Mouse (Mus musculus): ENCODE data around the gene Keap1. TPM values are rescaled to one million over a fixed set of nuclear protein-coding genes. Genes with fewer than 3 reads are reported as not detected.

Keap1 gene
- total and polyA plus RNA-seq, 2 experiments from 2014 or later: 60.9 to 98.9 TPM

- 0 out of 2 replicates have a peak, but pooled peaks cover 6% of the 10 kb centered on the region for H3K4me1 ChIP-seq (ENCODE audit: insufficient read depth, low read length)
- no peaks in the 10 kb centered on the region for H3K9me3 ChIP-seq (ENCODE audit: low read length)
- H3K36me3 ChIP-seq (ENCODE audit: insufficient read depth, low read length): no peaks in the 10 kb centered on the region
- ATAC-seq: no peak
- no peak for DNase-seq (ENCODE audit: low spot score)
- H3K4me3 ChIP-seq (ENCODE audit: low read length): no peak overlapping the region
- no peaks in the 10 kb centered on the region for H3K27me3 ChIP-seq (ENCODE audit: insufficient read depth, low read length)
- 62% methylated on average over 4 of the region's 4 CpGs for WGBS
- H3K9ac ChIP-seq (replicated peaks; ENCODE audit: low read length): no peak overlapping the region
- H3K4me2 ChIP-seq (ENCODE audit: low read depth, low read length): no peak overlapping the region
- no peak for TF ChIP-seq CTCF (IDR thresholded peaks at IDR 0.05; ENCODE audit: low read depth)
- H3K27ac ChIP-seq: no peak overlapping the region
These were observed 44.2 kb downstream of the Keap1 start for GRCm38 (mm10) chr9:21194787-21195493.

- DNase-seq (ENCODE audit: low spot score) (no peak), ATAC-seq (no peak)
- Histone ChIP-seq H3K27me3 (ENCODE audit: insufficient read depth, low read length) (no peaks in the 10 kb centered on the region), H3K9ac (replicated peaks; ENCODE audit: low read length) (no peak overlapping the region), H3K9me3 (ENCODE audit: low read length) (no peaks in the 10 kb centered on the region), H3K4me1 (ENCODE audit: insufficient read depth, low read length) (0 out of 2 replicates have a peak, but pooled peaks cover 6% of the 10 kb centered on the region), H3K4me2 (ENCODE audit: low read depth, low read length) (no peak overlapping the region), H3K36me3 (ENCODE audit: insufficient read depth, low read length) (no peaks in the 10 kb centered on the region), H3K27ac (no peak overlapping the region), H3K4me3 (ENCODE audit: low read length) (no peak overlapping the region)
- no peak for TF ChIP-seq CTCF (IDR thresholded peaks at IDR 0.05; ENCODE audit: low read depth)
- 88% methylated on average over 3 of the region's 3 CpGs for WGBS
These were observed 45.4 kb downstream of the Keap1 start for GRCm38 (mm10) chr9:21193786-21194185.

- H3K27me3 ChIP-seq (ENCODE audit: insufficient read depth, low read length): no peaks in the 10 kb centered on the region
- 0 out of 2 replicates have a peak, but pooled peaks cover 3% of the 10 kb centered on the region for H3K4me1 ChIP-seq (ENCODE audit: insufficient read depth, low read length)
- ATAC-seq: no peak
- no peak overlapping the region for H3K4me3 ChIP-seq (ENCODE audit: low read length)
- no peak overlapping the region for H3K27ac ChIP-seq
- no peaks in the 10 kb centered on the region for H3K9me3 ChIP-seq (ENCODE audit: low read length)
- H3K4me2 ChIP-seq (ENCODE audit: low read depth, low read length): no peak overlapping the region
- WGBS: 63% methylated on average over 3 of the region's 3 CpGs
- H3K36me3 ChIP-seq (ENCODE audit: insufficient read depth, low read length): no peaks in the 10 kb centered on the region
- no peak overlapping the region for H3K9ac ChIP-seq (replicated peaks; ENCODE audit: low read length)
- no peak for TF ChIP-seq CTCF (IDR thresholded peaks at IDR 0.05; ENCODE audit: low read depth)
- DNase-seq (ENCODE audit: low spot score): no peak
These were observed 48.5 kb downstream of the Keap1 start for GRCm38 (mm10) chr9:21190670-21191069.

- peak; percentile 36; the same call in 1 of the 2 replicates for TF ChIP-seq CTCF (IDR thresholded peaks at IDR 0.05; ENCODE audit: low read depth)
- Histone ChIP-seq H3K27ac (no peak overlapping the region), H3K4me2 (ENCODE audit: low read depth, low read length) (no peak overlapping the region), H3K9ac (replicated peaks; ENCODE audit: low read length) (no peak overlapping the region), H3K27me3 (ENCODE audit: insufficient read depth, low read length) (no peaks in the 10 kb centered on the region), H3K36me3 (ENCODE audit: insufficient read depth, low read length) (no peaks in the 10 kb centered on the region), H3K4me1 (ENCODE audit: insufficient read depth, low read length) (no peaks in the 10 kb centered on the region), H3K9me3 (ENCODE audit: low read length) (no peaks in the 10 kb centered on the region), H3K4me3 (ENCODE audit: low read length) (no peak overlapping the region)
- ATAC-seq (no peak), DNase-seq (ENCODE audit: low spot score) (peak; percentile 46)
- 35% methylated on average over 7 of the region's 7 CpGs for WGBS
These were observed 49.3 kb downstream of the Keap1 start for GRCm38 (mm10) chr9:21189905-21190304.

- H3K4me1 ChIP-seq (ENCODE audit: insufficient read depth, low read length): no peaks in the 10 kb centered on the region
- H3K27me3 ChIP-seq (ENCODE audit: insufficient read depth, low read length): no peaks in the 10 kb centered on the region
- no peak for TF ChIP-seq CTCF (IDR thresholded peaks at IDR 0.05; ENCODE audit: low read depth)
- no peak overlapping the region for H3K27ac ChIP-seq
- ATAC-seq (no peak), DNase-seq (ENCODE audit: low spot score) (no peak)
- no peak overlapping the region for H3K4me2 ChIP-seq (ENCODE audit: low read depth, low read length)
- no peaks in the 10 kb centered on the region for H3K9me3 ChIP-seq (ENCODE audit: low read length)
- H3K9ac ChIP-seq (replicated peaks; ENCODE audit: low read length): no peak overlapping the region
- no peak overlapping the region for H3K4me3 ChIP-seq (ENCODE audit: low read length)
- no peaks in the 10 kb centered on the region for H3K36me3 ChIP-seq (ENCODE audit: insufficient read depth, low read length)
- WGBS: 95% methylated on average over 5 of the region's 5 CpGs
These were observed 53.7 kb downstream of the Keap1 start for GRCm38 (mm10) chr9:21185436-21185835.

GRCm38 (mm10) chr9:21184733-21185132 is 54.4 kb downstream of the Keap1 start:
- no peaks in the 10 kb centered on the region for H3K27me3 ChIP-seq (ENCODE audit: insufficient read depth, low read length)
- DNase-seq (ENCODE audit: low spot score): no peak
- 32% methylated on average over 2 of the region's 2 CpGs for WGBS

GRCm38 (mm10) chr9:21183905-21184413 is 55.2 kb downstream of the Keap1 start:
- Histone ChIP-seq H3K36me3 (ENCODE audit: insufficient read depth, low read length) (no peaks in the 10 kb centered on the region), H3K27me3 (ENCODE audit: insufficient read depth, low read length) (no peaks in the 10 kb centered on the region), H3K4me1 (ENCODE audit: insufficient read depth, low read length) (no peaks in the 10 kb centered on the region), H3K27ac (no peak overlapping the region), H3K4me2 (ENCODE audit: low read depth, low read length) (peak overlapping the region; percentile 47), H3K9me3 (ENCODE audit: low read length) (no peaks in the 10 kb centered on the region), H3K4me3 (ENCODE audit: low read length) (peak overlapping the region; percentile 6), H3K9ac (replicated peaks; ENCODE audit: low read length) (no peak overlapping the region)
- 0 out of 2 replicates have a peak, but pooled peaks have one; percentile 24 for ATAC-seq
- WGBS: 5% methylated on average over 29 of the region's 34 CpGs
- DNase-seq (ENCODE audit: low spot score): no peak
- no peak for TF ChIP-seq CTCF (IDR thresholded peaks at IDR 0.05; ENCODE audit: low read depth)

More at GRCm38 (mm10) chr9:21184733-21185132, 54.4 kb downstream of the Keap1 start:
- ATAC-seq: no peak
- H3K36me3 ChIP-seq (ENCODE audit: insufficient read depth, low read length): no peaks in the 10 kb centered on the region
- H3K4me3 ChIP-seq (ENCODE audit: low read length): no peak overlapping the region
- no peak overlapping the region for H3K9ac ChIP-seq (replicated peaks; ENCODE audit: low read length)
- TF ChIP-seq CTCF (IDR thresholded peaks at IDR 0.05; ENCODE audit: low read depth): no peak
- H3K4me2 ChIP-seq (ENCODE audit: low read depth, low read length): no peak overlapping the region
- no peaks in the 10 kb centered on the region for H3K9me3 ChIP-seq (ENCODE audit: low read length)
- no peaks in the 10 kb centered on the region for H3K4me1 ChIP-seq (ENCODE audit: insufficient read depth, low read length)
- no peak overlapping the region for H3K27ac ChIP-seq
